Mouse (Mus musculus) limb, embryonic 11.5 days (tissue): ENCODE data around the gene Cilp. TPM values are rescaled to one million over a fixed set of nuclear protein-coding genes. Genes with fewer than 3 reads are reported as not detected.

Experiments
- ATAC-seq: fragments of 200-750 bp; cut with Nextera tagmentation; 2 replicates; pipeline ENCODE4 v1.8.0; 2017; ENCODE audit warnings: low read depth; ENCODE audit not compliant: insufficient number of reproducible peaks, low FRiP score, low TSS enrichment
- DNase-seq: peaks from one replicate; pipeline ENCODE4 v3.0.0-alpha.2; 2015; ENCODE audit warnings: low spot score
- H3K27ac ChIP-seq: fragments of 300-500 bp; sonication (generic); replicated peaks from 2 replicates; pipeline ENCODE4 v1.5.1; 2014; ENCODE audit warnings: low read depth, mild to moderate bottlenecking, low read length
- H3K27me3 ChIP-seq: fragments of 300-500 bp; sonication (generic); 2 replicates; pipeline ENCODE4 v1.6.1; 2014; ENCODE audit warnings: mild to moderate bottlenecking, low read length, mixed read lengths; ENCODE audit not compliant: control insufficient read depth, insufficient read depth
- H3K36me3 ChIP-seq: fragments of 300-500 bp; sonication (generic); 2 replicates; pipeline ENCODE4 v1.6.1; 2014; ENCODE audit warnings: mild to moderate bottlenecking, low read length, moderate library complexity, mixed read lengths; ENCODE audit not compliant: control insufficient read depth, insufficient read depth
- H3K4me1 ChIP-seq: fragments of 300-500 bp; sonication (generic); 2 replicates; pipeline ENCODE4 v1.6.1; 2014; ENCODE audit warnings: low read length, mixed read lengths; ENCODE audit not compliant: control insufficient read depth, insufficient read depth
- H3K4me2 ChIP-seq: fragments of 300-500 bp; sonication (generic); 2 replicates; pipeline ENCODE4 v1.6.1; 2014; ENCODE audit warnings: low read depth, mild to moderate bottlenecking, moderate library complexity; ENCODE audit not compliant: severe bottlenecking
- H3K4me3 ChIP-seq: fragments of 300-500 bp; sonication (generic); 2 replicates; pipeline ENCODE4 v1.5.1; 2014; ENCODE audit warnings: low read depth, low read length
- H3K9ac ChIP-seq: fragments of 300-500 bp; sonication (generic); 2 replicates; pipeline ENCODE4 v1.6.1; 2014; ENCODE audit warnings: mild to moderate bottlenecking, low read length
- H3K9me3 ChIP-seq: fragments of 300-500 bp; sonication (generic); 2 replicates; pipeline ENCODE4 v1.6.1; 2016; ENCODE audit warnings: low read length; ENCODE audit not compliant: control insufficient read depth
- WGBS: fragments of 180-500 bp; shearing (Covaris S2); extraction: QIAGEN DNeasy Blood & Tissue Kit; methylation state at CpG from one replicate; pipeline ENCODE4 v1.1.7; 2014; 5-methylcytosine and 5-hydroxymethylcytosine counted together
- polyA plus RNA-seq: library from polyadenylated mRNA; unstranded; fragments of >200 nt; fragmentation: Nextera tagmentation; extraction: Ambion mirVana; gene quantifications from 2 replicates; pipeline ENCODE4 v1.2.1, GENCODE M21; 2014

The Cilp gene
- polyA plus RNA-seq, 1 experiment from 2014 or later = 0.11 TPM

DNA sequence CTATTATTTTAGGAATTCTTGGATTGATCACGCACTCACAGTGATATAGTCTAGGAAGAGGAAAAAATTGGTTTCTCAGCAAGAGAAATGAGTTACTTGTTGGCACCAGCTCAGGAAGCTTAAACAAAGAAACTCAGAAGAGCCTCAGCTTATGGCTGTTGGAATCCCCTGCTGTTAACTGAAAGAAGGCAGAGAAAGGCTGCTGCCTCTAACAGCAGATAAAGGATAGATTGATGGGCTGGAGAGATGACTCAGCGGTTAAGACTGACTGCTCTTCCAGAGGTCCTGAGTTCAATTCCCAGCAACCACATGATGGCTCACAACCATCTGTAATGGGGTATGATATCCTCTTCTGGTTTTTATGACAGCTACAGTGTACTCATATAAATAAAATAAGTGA lies 62.4 kb downstream of the Cilp start:
- Histone ChIP-seq H3K4me1 (no peaks in the 10 kb centered on the region), H3K27me3 (no peaks in the 10 kb centered on the region), H3K4me2 (no peak overlapping the region), H3K4me3 (no peak overlapping the region), H3K9ac (no peak overlapping the region), H3K9me3 (no peaks in the 10 kb centered on the region), H3K36me3 (peaks cover 1% of the 10 kb centered on the region; the same call in 1 of the 2 replicates), H3K27ac (no peak overlapping the region)
- DNase-seq (no peak), ATAC-seq (no peak)
- 95% methylated on average over 2 of the region's 2 CpGs for WGBS

Other genes starting within 250 kb of the Cilp start
- 87.2 and 90.9 TPM in 2 replicates for gene Hacd3, start 243.5 kb upstream of the Cilp start, polyA plus RNA-seq
- gene Dpp8, start 232.8 kb upstream of the Cilp start, polyA plus RNA-seq = 30.5 and 31.1 TPM in 2 replicates
- gene Igdcc4, start 163.7 kb upstream of the Cilp start, polyA plus RNA-seq = 13.5 and 15.0 TPM in 2 replicates
- gene Igdcc3, start 124.0 kb upstream of the Cilp start, polyA plus RNA-seq = 44.5 and 46.2 TPM in 2 replicates
- gene Parp16, start 69.8 kb upstream of the Cilp start, polyA plus RNA-seq = 7.2 and 8.2 TPM in 2 replicates
- 54.1 and 59.1 TPM in 2 replicates for gene Clpx, start 29.1 kb downstream of the Cilp start, polyA plus RNA-seq
- gene Pdcd7, start 80.9 kb downstream of the Cilp start, polyA plus RNA-seq = 16.8 and 17.7 TPM in 2 replicates
- 0.47 and 0.96 TPM in 2 replicates for gene Ubap1l, start 95.9 kb downstream of the Cilp start, polyA plus RNA-seq
- gene Kbtbd13, start 126.5 kb downstream of the Cilp start, polyA plus RNA-seq = 0.64 and 1.0 TPM in 2 replicates
- 7.5 and 9.7 TPM in 2 replicates for gene Rasl12, start 133.3 kb downstream of the Cilp start, polyA plus RNA-seq
- not detected in 2 replicates for gene Slc51b, start 157.8 kb downstream of the Cilp start, polyA plus RNA-seq
- gene Mtfmt, start 170.6 kb downstream of the Cilp start, polyA plus RNA-seq = 20.1 and 21.1 TPM in 2 replicates
- 114 and 121 TPM in 2 replicates for gene Spg21, start 195.8 kb downstream of the Cilp start, polyA plus RNA-seq